In genomic region chr1:111864063-111864778, GRCm38 (mm10) we compare ENCODE assay signal across 7 mouse cellular contexts. TPM values are rescaled to one million over a fixed set of nuclear protein-coding genes. Genes with fewer than 3 reads are reported as not detected.
DNase-seq lines count a peak whose midpoint lies in the region; ATAC-seq lines count a peak whose summit lies in the region.

No protein-coding gene starts in this region.

- ATAC-seq in intestine, embryonic 16.5 days = peak; percentile 84

- H3K4me1 ChIP-seq in intestine, embryonic 16.5 days (ENCODE audit: control insufficient read depth, insufficient read depth, low read length) = no peaks in the 10 kb centered on the region

- peak overlapping the region; percentile 88 for H3K9ac ChIP-seq in intestine, embryonic 16.5 days (ENCODE audit: low read depth, low read length)

- under 1% methylated on average over 41 of the region's 41 CpGs for WGBS in intestine, embryonic 16.5 days

- H3K4me3 ChIP-seq in intestine, embryonic 16.5 days (ENCODE audit: low read length) = peak overlapping the region; percentile 85

- no peaks in the 10 kb centered on the region for H3K9me3 ChIP-seq in intestine, embryonic 16.5 days (ENCODE audit: control insufficient read depth, low read length)

- H3K4me2 ChIP-seq in intestine, embryonic 16.5 days (ENCODE audit: low read depth, low read length) = peak overlapping the region; percentile 85

- no peaks in the 10 kb centered on the region for H3K27me3 ChIP-seq in intestine, embryonic 16.5 days (replicated peaks; ENCODE audit: control insufficient read depth, insufficient read depth, low read length)

- intact Hi-C loops in left cerebral cortex, postnatal 25 days (cut with DNase I) = loop anchor here (2.0 to 5.0 kb wide), 2 partner anchors 202 to 515 kb away; no protein-coding TSS in a partner anchor

- DNase-seq in adrenal gland, postnatal 36 days = peak; percentile 77 to 83
- DNase-seq in embryo, embryonic 9.5 days (ENCODE audit: extremely low spot score) = peak; percentile 78
- DNase-seq in gonadal fat pad, adult 2 months (ENCODE audit: low read depth) = peak; percentile 84
- DNase-seq in left cerebral cortex, postnatal 25 days (ENCODE audit: low spot score in 2 of 2) = peak; percentile 78 to 84
- peak; percentile 86 for DNase-seq in mesoderm, embryonic 11.5 days (ENCODE audit: low read depth, low spot score)
- peak; percentile 73 to 76 for DNase-seq in right cerebral cortex, postnatal 36 days (ENCODE audit: low spot score in 2 of 2)

- H3K27ac ChIP-seq in intestine, embryonic 16.5 days (ENCODE audit: low read length) = peak overlapping the region; percentile 95

- H3K36me3 ChIP-seq in intestine, embryonic 16.5 days (ENCODE audit: control insufficient read depth, insufficient read depth, low read length) = no peaks in the 10 kb centered on the region

RNA-seq across cellular contexts. Expression of gene Dsel, which starts 0.5 kb away (rescaled TPM):
- 1 to 10 TPM; 8.4 to 9.4 TPM for total RNA-seq in adrenal gland, postnatal 36 days (2021)
- 3.5 and 4.9 TPM in 2 replicates for polyA plus RNA-seq in gonadal fat pad, adult 2 months (2012; rRNA removed)
- polyA plus RNA-seq in intestine, embryonic 16.5 days (2015; fragmentation: Nextera tagmentation; extraction: Ambion mirVana) = 5.2 and 6.9 TPM in 2 replicates
- total RNA-seq in left cerebral cortex, postnatal 25 days (2021) = 10 to 100 TPM; 27.7 to 28.4 TPM

Comparison
In these comparisons a context has a peak if more than half of its experiments do, and no peak if none do; other contexts are left out.
1. Peak in every context shown above with its lines: DNase-seq, ATAC-seq, H3K4me3 ChIP-seq and H3K27ac ChIP-seq.